Mouse (Mus musculus): ENCODE measurements around the gene Eef1g. TPM values are rescaled to one million over a fixed set of nuclear protein-coding genes. Genes with fewer than 3 reads are reported as not detected.

Eef1g gene
- polyA plus RNA-seq, 1 experiment from 2014 or later, result 247 TPM

DNA sequence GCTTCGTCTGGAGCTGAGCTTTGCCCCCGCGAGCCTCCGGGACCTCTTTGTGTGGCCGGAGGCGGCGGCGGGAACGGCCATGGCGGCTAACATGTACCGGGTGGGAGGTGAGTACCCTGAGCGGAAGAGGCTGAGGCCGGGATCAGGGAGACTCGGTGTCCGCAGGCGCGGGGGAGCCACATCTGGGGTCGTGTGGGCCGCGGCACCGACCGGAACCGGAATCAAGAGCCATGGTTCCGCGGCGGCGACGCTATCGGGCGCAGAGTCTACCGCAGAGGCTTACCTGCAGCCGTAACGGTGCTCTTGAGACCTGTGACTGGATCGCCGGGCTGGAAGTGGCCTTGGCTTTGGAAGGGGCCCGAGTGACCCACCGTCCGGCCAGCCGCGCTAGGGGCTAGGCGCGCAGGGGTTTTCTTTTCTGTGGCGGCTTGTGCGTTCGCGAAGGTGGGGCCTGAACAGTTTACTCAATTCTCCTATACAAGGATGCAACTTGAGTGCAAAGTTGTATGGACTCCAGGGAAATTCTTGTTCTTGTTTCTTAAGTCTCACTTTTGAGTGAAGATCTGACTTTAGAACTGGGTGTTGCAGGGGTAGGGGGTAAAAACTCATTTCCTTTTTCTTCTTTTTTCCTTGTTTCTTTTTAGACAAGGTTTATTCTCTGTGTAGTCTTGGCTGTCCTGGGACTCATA is 24.4 kb upstream of the Eef1g start:
- H3K9me3 ChIP-seq (ENCODE audit: control insufficient read depth, low read length), result no peaks in the 10 kb centered on the region

DNA sequence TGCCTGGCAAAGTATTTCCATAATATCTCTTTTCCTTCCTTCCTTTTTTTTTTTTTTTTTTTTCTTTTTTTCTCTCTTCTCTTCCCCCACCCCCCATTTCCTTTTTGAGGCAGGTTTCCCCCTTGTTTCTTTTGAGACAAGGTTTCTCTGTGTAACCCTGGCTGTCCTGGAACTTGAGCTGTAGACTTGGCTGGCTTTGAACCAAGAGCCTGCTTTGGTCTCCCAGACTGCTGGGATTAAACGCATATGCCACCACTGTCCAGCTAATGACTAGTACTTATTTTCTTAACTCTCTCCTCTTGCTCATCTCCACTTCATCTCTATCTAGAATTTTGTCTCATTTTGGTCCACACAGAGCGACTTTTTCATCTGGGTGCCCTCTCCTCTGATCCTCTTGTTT is 23.8 kb upstream of the Eef1g start:
- Histone ChIP-seq H3K4me2 (replicated peaks; ENCODE audit: low read depth) (peak overlapping the region; percentile 71), H3K4me3 (ENCODE audit: low read depth, low read length) (peak overlapping the region; percentile 91), H3K4me1 (replicated peaks; ENCODE audit: control insufficient read depth, insufficient read depth) (0 out of 2 replicates have a peak, but pooled peaks cover 2% of the 10 kb centered on the region), H3K9me3 (ENCODE audit: control insufficient read depth, low read length) (no peaks in the 10 kb centered on the region), H3K9ac (ENCODE audit: low read length) (peak overlapping the region; percentile 98), H3K36me3 (ENCODE audit: control insufficient read depth, insufficient read depth, low read length) (peaks cover 26% of the 10 kb centered on the region), H3K27ac (replicated peaks) (peak overlapping the region; percentile 99; the same call in 1 of the 2 replicates), H3K27me3 (ENCODE audit: control insufficient read depth, insufficient read depth, low read length) (no peaks in the 10 kb centered on the region)
- DNase-seq (ENCODE audit: low spot score) (no peak), ATAC-seq (ENCODE audit: low FRiP score, low TSS enrichment) (no peak)
- TF ChIP-seq EP300 (optimal IDR thresholded peaks at IDR 0.05) (no peak), CTCF (IDR thresholded peaks at IDR 0.05; ENCODE audit: low read depth) (no peak)
- WGBS, result 39% methylated on average over 2 of the region's 2 CpGs

More for the DNA sequence above, 24.4 kb upstream of the Eef1g start:
- H3K27ac ChIP-seq (replicated peaks), result peak overlapping the region; percentile 99
- H3K4me2 ChIP-seq (replicated peaks; ENCODE audit: low read depth), result peak overlapping the region; percentile 71
- ATAC-seq (ENCODE audit: low FRiP score, low TSS enrichment), result peak; percentile 61
- peaks cover 24% of the 10 kb centered on the region for H3K36me3 ChIP-seq (ENCODE audit: control insufficient read depth, insufficient read depth, low read length)
- under 1% methylated on average over 41 of the region's 46 CpGs for WGBS
- H3K4me1 ChIP-seq (replicated peaks; ENCODE audit: control insufficient read depth, insufficient read depth), result 0 out of 2 replicates have a peak, but pooled peaks cover 2% of the 10 kb centered on the region
- peak; percentile 71 for DNase-seq (ENCODE audit: low spot score)
- no peaks in the 10 kb centered on the region for H3K27me3 ChIP-seq (ENCODE audit: control insufficient read depth, insufficient read depth, low read length)
- peak overlapping the region; percentile 91 for H3K4me3 ChIP-seq (ENCODE audit: low read depth, low read length)
- peak overlapping the region; percentile 98 for H3K9ac ChIP-seq (ENCODE audit: low read length)
- TF ChIP-seq CTCF (IDR thresholded peaks at IDR 0.05; ENCODE audit: low read depth) (no peak), EP300 (optimal IDR thresholded peaks at IDR 0.05) (no peak)

DNA sequence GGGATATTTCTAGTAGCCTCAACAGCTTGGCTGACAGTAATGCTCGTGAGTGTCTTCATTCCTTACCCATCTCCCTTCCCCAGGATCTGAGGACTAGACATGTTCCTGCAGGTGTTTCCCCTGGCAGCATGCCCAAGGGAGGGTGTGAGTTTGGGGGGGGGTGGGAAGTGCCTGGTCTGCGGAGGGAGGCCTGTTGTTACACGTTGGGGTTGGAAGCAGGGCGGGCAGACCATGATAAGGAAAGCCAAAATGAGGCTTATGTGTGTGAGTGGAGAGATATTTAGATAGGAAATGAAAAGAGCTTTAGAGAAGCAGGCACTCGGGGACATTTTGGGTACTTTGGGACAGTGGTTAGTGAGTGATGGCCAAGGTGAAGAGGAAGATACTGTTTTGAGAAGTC is 22.8 kb upstream of the Eef1g start:
- Histone ChIP-seq H3K4me2 (replicated peaks; ENCODE audit: low read depth) (peak overlapping the region; percentile 48), H3K4me1 (replicated peaks; ENCODE audit: control insufficient read depth, insufficient read depth) (0 out of 2 replicates have a peak, but pooled peaks cover 2% of the 10 kb centered on the region), H3K27me3 (ENCODE audit: control insufficient read depth, insufficient read depth, low read length) (no peaks in the 10 kb centered on the region), H3K4me3 (ENCODE audit: low read depth, low read length) (no peak overlapping the region), H3K9me3 (ENCODE audit: control insufficient read depth, low read length) (no peaks in the 10 kb centered on the region), H3K9ac (ENCODE audit: low read length) (no peak overlapping the region), H3K27ac (replicated peaks) (peak overlapping the region; percentile 66; the same call in 1 of the 2 replicates), H3K36me3 (ENCODE audit: control insufficient read depth, insufficient read depth, low read length) (peaks cover 28% of the 10 kb centered on the region)
- no peak for ATAC-seq (ENCODE audit: low FRiP score, low TSS enrichment)
- peak; percentile 54 for DNase-seq (ENCODE audit: low spot score)
- 28% methylated on average over 5 of the region's 5 CpGs for WGBS
- no peak for TF ChIP-seq CTCF (IDR thresholded peaks at IDR 0.05; ENCODE audit: low read depth)
- no peak for TF ChIP-seq EP300 (optimal IDR thresholded peaks at IDR 0.05)

DNA sequence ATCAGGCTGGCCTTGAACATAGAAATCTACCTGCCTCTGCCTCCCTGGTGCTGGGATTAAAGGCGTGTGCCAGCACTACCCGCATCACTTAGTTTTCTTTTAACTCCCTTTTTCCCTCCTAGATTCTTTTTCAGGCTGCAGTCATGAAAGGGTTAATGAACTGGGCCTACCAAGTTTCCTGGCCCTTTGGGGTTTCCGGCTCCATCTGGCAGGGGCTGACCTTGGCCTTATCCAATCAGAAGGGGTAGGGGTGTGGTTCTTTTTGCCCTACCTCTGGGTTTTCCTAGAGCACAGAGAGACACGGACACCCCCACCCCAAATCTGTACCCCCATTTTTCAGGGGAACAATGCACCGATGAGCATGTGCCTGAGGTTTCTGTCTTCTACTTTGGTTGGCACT is 22.1 kb upstream of the Eef1g start:
- no peak for TF ChIP-seq CTCF (IDR thresholded peaks at IDR 0.05; ENCODE audit: low read depth)
- peak; percentile 25 for TF ChIP-seq EP300 (optimal IDR thresholded peaks at IDR 0.05)
- H3K27ac ChIP-seq (replicated peaks), result peak overlapping the region; percentile 53; the same call in 1 of the 2 replicates

DNA sequence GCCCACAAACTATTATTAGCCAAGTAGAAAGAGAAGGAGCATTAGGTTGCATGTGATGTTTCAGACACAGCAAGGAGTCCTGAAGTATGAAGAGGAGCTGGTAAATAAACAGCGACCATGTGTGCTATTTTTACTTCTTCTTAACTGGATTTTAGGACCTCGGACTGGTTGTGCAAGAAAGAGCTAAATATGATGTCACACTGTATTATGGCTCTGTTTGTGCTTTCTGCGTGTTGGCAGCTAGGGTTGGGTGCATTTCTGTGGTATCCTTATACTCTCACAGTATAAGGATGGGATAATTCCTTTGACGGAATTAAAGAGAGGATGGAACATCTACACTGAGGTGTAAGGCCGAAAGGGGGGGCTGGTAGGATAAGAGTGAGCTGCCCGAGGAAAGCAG is 21.6 kb upstream of the Eef1g start:
- Histone ChIP-seq H3K9ac (ENCODE audit: low read length) (peak overlapping the region; percentile 45; the same call in 1 of the 2 replicates), H3K36me3 (ENCODE audit: control insufficient read depth, insufficient read depth, low read length) (peaks cover 30% of the 10 kb centered on the region), H3K4me1 (replicated peaks; ENCODE audit: control insufficient read depth, insufficient read depth) (0 out of 2 replicates have a peak, but pooled peaks cover 2% of the 10 kb centered on the region), H3K9me3 (ENCODE audit: control insufficient read depth, low read length) (no peaks in the 10 kb centered on the region), H3K4me3 (ENCODE audit: low read depth, low read length) (peak overlapping the region; percentile 23), H3K27ac (replicated peaks) (peak overlapping the region; percentile 53; the same call in 1 of the 2 replicates), H3K27me3 (ENCODE audit: control insufficient read depth, insufficient read depth, low read length) (no peaks in the 10 kb centered on the region), H3K4me2 (replicated peaks; ENCODE audit: low read depth) (peak overlapping the region; percentile 48)
- no peak for DNase-seq (ENCODE audit: low spot score)
- 0 out of 2 replicates have a peak, but pooled peaks have one; percentile 7 for TF ChIP-seq CTCF (IDR thresholded peaks at IDR 0.05; ENCODE audit: low read depth)
- TF ChIP-seq EP300 (optimal IDR thresholded peaks at IDR 0.05), result no peak
- no peak for ATAC-seq (ENCODE audit: low FRiP score, low TSS enrichment)
- 53% methylated on average over 6 of the region's 6 CpGs for WGBS

More for the DNA sequence above, 22.1 kb upstream of the Eef1g start:
- H3K4me3 ChIP-seq (ENCODE audit: low read depth, low read length), result peak overlapping the region; percentile 23
- WGBS, result 12% methylated on average over 5 of the region's 5 CpGs
- ATAC-seq (ENCODE audit: low FRiP score, low TSS enrichment), result no peak
- H3K4me1 ChIP-seq (replicated peaks; ENCODE audit: control insufficient read depth, insufficient read depth), result 0 out of 2 replicates have a peak, but pooled peaks cover 2% of the 10 kb centered on the region
- peak overlapping the region; percentile 48 for H3K4me2 ChIP-seq (replicated peaks; ENCODE audit: low read depth)
- H3K9ac ChIP-seq (ENCODE audit: low read length), result peak overlapping the region; percentile 45; the same call in 1 of the 2 replicates
- peaks cover 30% of the 10 kb centered on the region for H3K36me3 ChIP-seq (ENCODE audit: control insufficient read depth, insufficient read depth, low read length)
- H3K9me3 ChIP-seq (ENCODE audit: control insufficient read depth, low read length), result no peaks in the 10 kb centered on the region
- H3K27me3 ChIP-seq (ENCODE audit: control insufficient read depth, insufficient read depth, low read length), result no peaks in the 10 kb centered on the region
- peak; percentile 91 for DNase-seq (ENCODE audit: low spot score)

DNA sequence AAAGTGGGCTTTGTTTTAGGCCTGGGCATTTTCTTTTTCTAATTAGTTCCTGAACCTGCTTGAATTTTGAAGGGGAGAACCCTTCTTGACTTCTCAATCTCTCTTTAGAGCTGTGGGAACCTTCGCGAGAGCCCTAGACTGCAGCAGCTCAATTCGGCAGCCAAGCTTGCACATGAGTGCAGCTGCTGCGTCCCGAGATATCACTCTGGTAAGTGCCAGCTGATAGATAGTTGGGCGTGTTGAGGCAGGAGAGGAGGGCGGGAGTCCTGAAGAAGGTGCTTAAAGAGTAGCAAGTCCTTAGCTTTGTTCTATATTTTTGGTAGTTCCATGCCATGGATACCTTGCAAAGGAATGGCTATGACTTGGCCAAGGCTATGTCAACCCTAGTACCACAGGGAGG is 19.9 kb upstream of the Eef1g start:
- no peak overlapping the region for H3K4me3 ChIP-seq (ENCODE audit: low read depth, low read length)
- 80% methylated on average over 7 of the region's 7 CpGs for WGBS

More for the DNA sequence above, 19.9 kb upstream of the Eef1g start:
- Histone ChIP-seq H3K9ac (ENCODE audit: low read length) (no peak overlapping the region), H3K9me3 (ENCODE audit: control insufficient read depth, low read length) (no peaks in the 10 kb centered on the region), H3K27me3 (ENCODE audit: control insufficient read depth, insufficient read depth, low read length) (no peaks in the 10 kb centered on the region), H3K4me2 (replicated peaks; ENCODE audit: low read depth) (no peak overlapping the region), H3K27ac (replicated peaks) (no peak overlapping the region), H3K36me3 (ENCODE audit: control insufficient read depth, insufficient read depth, low read length) (peaks cover 37% of the 10 kb centered on the region), H3K4me1 (replicated peaks; ENCODE audit: control insufficient read depth, insufficient read depth) (0 out of 2 replicates have a peak, but pooled peaks cover 2% of the 10 kb centered on the region)
- ATAC-seq (ENCODE audit: low FRiP score, low TSS enrichment) (no peak), DNase-seq (ENCODE audit: low spot score) (no peak)
- TF ChIP-seq EP300 (optimal IDR thresholded peaks at IDR 0.05) (no peak), CTCF (IDR thresholded peaks at IDR 0.05; ENCODE audit: low read depth) (no peak)
